Mouse (Mus musculus): ENCODE results near the gene Ror2.
"Not testable (repeated sequence)": the region's sequence is repeated elsewhere in the genome, so short reads cannot be mapped to it uniquely, and the experiment has no call there.

Gene Ror2

GRCm38 (mm10) chr13:53285756-53286361 is at the start of gene Ror2:
Gene Ror2 (minus strand): TSS chr13:53286124.
- no peak for DNase-seq (ENCODE audit: low read depth in 1 of 2, low spot score in 2 of 2)

- DNase-seq (ENCODE audit: low read depth in 1 of 2, low spot score in 2 of 2), result no peak
These were observed 47.8 kb upstream of the Ror2 start for GRCm38 (mm10) chr13:53333769-53334168.

- DNase-seq (ENCODE audit: low read depth in 1 of 2, low spot score in 2 of 2), result no peak
These were observed 44.3 kb upstream of the Ror2 start for GRCm38 (mm10) chr13:53330246-53330645.

- DNase-seq (ENCODE audit: low read depth in 1 of 2, low spot score in 2 of 2), result no peak
These were observed 39.6 kb upstream of the Ror2 start for GRCm38 (mm10) chr13:53325531-53325930.

- DNase-seq (ENCODE audit: low read depth in 1 of 2, low spot score in 2 of 2), result no peak
These were observed 37.7 kb upstream of the Ror2 start for GRCm38 (mm10) chr13:53323661-53324060.

- DNase-seq (ENCODE audit: low read depth in 1 of 2, low spot score in 2 of 2), result no peak
These were observed 35.0 kb upstream of the Ror2 start for GRCm38 (mm10) chr13:53320899-53321298.

- DNase-seq (ENCODE audit: low read depth in 1 of 2, low spot score in 2 of 2), result no peak
These were observed 30.8 kb upstream of the Ror2 start for GRCm38 (mm10) chr13:53316515-53317295.

- DNase-seq (ENCODE audit: low read depth in 1 of 2, low spot score in 2 of 2), result not testable (repeated sequence)
These were observed 29.8 kb upstream of the Ror2 start for GRCm38 (mm10) chr13:53315757-53316156.

GRCm38 (mm10) chr13:53310442-53310841 is 24.5 kb upstream of the Ror2 start:
- no peak for DNase-seq (ENCODE audit: low read depth in 1 of 2, low spot score in 2 of 2)

GRCm38 (mm10) chr13:53309661-53310160 is 23.8 kb upstream of the Ror2 start:
- no peak for DNase-seq (ENCODE audit: low read depth in 1 of 2, low spot score in 2 of 2)

GRCm38 (mm10) chr13:53309148-53309547 is 23.2 kb upstream of the Ror2 start:
- DNase-seq (ENCODE audit: low read depth in 1 of 2, low spot score in 2 of 2), result no peak

- no peak for DNase-seq (ENCODE audit: low read depth in 1 of 2, low spot score in 2 of 2)
These were observed 20.9 kb upstream of the Ror2 start for GRCm38 (mm10) chr13:53306836-53307235.

- DNase-seq (ENCODE audit: low read depth in 1 of 2, low spot score in 2 of 2), result no peak
These were observed 19.3 kb upstream of the Ror2 start for GRCm38 (mm10) chr13:53305256-53305655.

GRCm38 (mm10) chr13:53302688-53303087 is 16.8 kb upstream of the Ror2 start:
- DNase-seq (ENCODE audit: low read depth in 1 of 2, low spot score in 2 of 2), result no peak

- DNase-seq (ENCODE audit: low read depth in 1 of 2, low spot score in 2 of 2), result no peak
These were observed 7.1 kb upstream of the Ror2 start for GRCm38 (mm10) chr13:53293065-53293464.

GRCm38 (mm10) chr13:53292244-53292643 is 6.3 kb upstream of the Ror2 start:
- no peak for DNase-seq (ENCODE audit: low read depth in 1 of 2, low spot score in 2 of 2)

- no peak for DNase-seq (ENCODE audit: low read depth in 1 of 2, low spot score in 2 of 2)
These were observed 616 bp downstream of the Ror2 start for GRCm38 (mm10) chr13:53285261-53285755.

- DNase-seq (ENCODE audit: low read depth in 1 of 2, low spot score in 2 of 2), result no peak
These were observed 1.2 kb downstream of the Ror2 start for GRCm38 (mm10) chr13:53284740-53285191.

GRCm38 (mm10) chr13:53281604-53282396 is 4.1 kb downstream of the Ror2 start:
- no peak for DNase-seq (ENCODE audit: low read depth in 1 of 2, low spot score in 2 of 2)

- DNase-seq (ENCODE audit: low read depth in 1 of 2, low spot score in 2 of 2), result no peak
These were observed 7.0 kb downstream of the Ror2 start for GRCm38 (mm10) chr13:53278908-53279307.

GRCm38 (mm10) chr13:53276381-53276780 is 9.5 kb downstream of the Ror2 start:
- no peak for DNase-seq (ENCODE audit: low read depth in 1 of 2, low spot score in 2 of 2)

All from monocyte, adult 2 months (primary cell).